Mouse (Mus musculus) embryo, embryonic 10.5 days (tissue): ENCODE results near the gene Zcchc18.
"Not testable (repeated sequence)": the region's sequence is repeated elsewhere in the genome, so short reads cannot be mapped to it uniquely, and the experiment has no call there.

Experiments
- DNase-seq: peaks from one replicate; pipeline ENCODE4 v3.0.0-alpha.2; 2015; ENCODE audit warnings: low spot score

Zcchc18 gene

GRCm38 (mm10) chrX:136992978-136993547 is at the start of gene Zcchc18:
Zcchc18 (plus strand) TSS chrX:136993155.
- DNase-seq = peak; percentile 87

- peak; percentile 79 for DNase-seq
Measured at GRCm38 (mm10) chrX:136957583-136958279, 35.2 kb upstream of the Zcchc18 start.

- DNase-seq = not testable (repeated sequence)
Measured at GRCm38 (mm10) chrX:136958300-136958699, 34.7 kb upstream of the Zcchc18 start.

GRCm38 (mm10) chrX:136959688-136960087 is 33.3 kb upstream of the Zcchc18 start:
- DNase-seq = peak; percentile 12

DNA sequence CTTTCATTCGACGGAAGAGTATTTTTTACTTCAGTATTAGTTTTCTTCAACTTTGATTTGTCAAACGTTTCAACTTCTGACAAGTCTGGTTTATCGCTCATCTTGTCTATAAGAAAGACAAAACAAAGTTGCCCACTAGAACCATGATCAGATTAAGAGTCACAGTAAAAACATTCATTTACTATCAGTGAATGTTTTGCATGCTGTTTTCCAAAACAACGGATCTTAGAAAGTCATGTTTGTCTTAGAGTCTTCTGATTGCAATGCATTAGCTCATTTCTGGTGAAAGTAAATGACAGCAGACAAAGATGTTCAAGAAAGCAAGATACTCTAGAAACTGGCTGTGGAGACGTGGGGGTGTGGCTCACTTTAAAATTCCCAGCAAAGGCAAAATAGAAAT is 17.6 kb upstream of the Zcchc18 start, which contains the start of gene Tmsb15b2:
TSS of gene Tmsb15b2 (minus strand) at position 101 of the 400 bp plus-strand sequence.
- DNase-seq = not testable (repeated sequence)

DNA sequence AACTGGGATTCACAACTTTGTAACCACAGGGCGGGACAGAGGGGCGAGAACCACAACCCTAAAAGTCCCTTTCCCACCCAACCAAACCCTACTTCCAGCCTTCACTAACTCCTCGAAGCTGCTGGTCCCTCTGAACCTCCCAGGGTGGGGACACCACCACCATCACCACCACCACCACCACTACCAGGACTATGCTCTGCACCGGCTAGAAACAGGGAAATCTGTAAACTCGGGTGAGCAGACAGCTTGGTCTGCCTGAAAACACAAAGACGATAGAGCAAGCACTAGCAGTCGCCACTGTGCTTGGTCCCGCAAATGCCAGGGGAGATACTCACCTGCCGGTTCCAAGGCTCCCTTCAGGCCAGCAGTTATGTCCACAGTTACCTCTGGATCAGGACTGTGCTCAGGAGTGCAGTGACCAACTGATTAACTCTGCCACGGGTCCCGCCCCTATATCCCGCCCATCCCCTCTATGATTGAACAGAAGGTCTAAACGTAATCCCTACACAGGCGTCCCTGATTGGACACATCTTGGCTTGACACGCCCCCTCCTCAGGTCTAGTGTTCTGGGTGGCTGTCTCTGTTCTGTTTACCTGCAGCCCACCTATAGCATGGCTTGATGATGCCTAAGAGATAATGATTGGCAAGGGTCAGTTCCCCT is 16.4 kb upstream of the Zcchc18 start, which contains the start of the genes Tmsb15l and Tmsb15b1:
TSS of gene Tmsb15l (minus strand) at position 446 of the 661 bp plus-strand sequence.
TSS of gene Tmsb15b1 (minus strand) at position 451 of the 661 bp plus-strand sequence.
- DNase-seq = peak; percentile 88

- DNase-seq = peak; percentile 19
Measured at GRCm38 (mm10) chrX:136978616-136979015, 14.3 kb upstream of the Zcchc18 start.

DNA sequence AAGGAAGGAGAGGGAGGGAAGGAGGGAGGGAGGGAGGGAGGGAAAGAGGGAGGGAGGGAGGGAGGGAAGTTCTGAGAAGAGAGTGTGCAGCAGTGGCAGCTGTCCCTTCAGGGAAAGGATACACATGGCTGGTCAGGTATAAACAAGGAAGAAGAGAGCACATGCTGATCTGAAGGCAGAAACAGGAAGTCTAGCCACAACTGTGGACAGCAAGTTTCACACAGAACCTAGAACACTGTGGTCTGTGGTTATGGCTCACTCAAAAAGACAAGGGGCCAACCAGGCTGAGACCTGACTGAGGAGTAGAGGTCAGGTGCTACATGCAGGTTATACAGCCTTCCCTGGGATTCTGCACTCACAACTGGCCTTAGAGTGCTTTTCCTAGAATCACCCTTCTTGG is 6.9 kb upstream of the Zcchc18 start:
- no peak for DNase-seq

- DNase-seq = no peak
Measured at GRCm38 (mm10) chrX:136991274-136991673, 1.7 kb upstream of the Zcchc18 start.

- peak; percentile 43 for DNase-seq
Measured at GRCm38 (mm10) chrX:136992191-136992965, 577 bp upstream of the Zcchc18 start.

- DNase-seq = peak; percentile 36
Measured at GRCm38 (mm10) chrX:136993641-136994040, 686 bp downstream of the Zcchc18 start.

GRCm38 (mm10) chrX:136996256-136996655 is 3.3 kb downstream of the Zcchc18 start:
- DNase-seq = no peak

DNA sequence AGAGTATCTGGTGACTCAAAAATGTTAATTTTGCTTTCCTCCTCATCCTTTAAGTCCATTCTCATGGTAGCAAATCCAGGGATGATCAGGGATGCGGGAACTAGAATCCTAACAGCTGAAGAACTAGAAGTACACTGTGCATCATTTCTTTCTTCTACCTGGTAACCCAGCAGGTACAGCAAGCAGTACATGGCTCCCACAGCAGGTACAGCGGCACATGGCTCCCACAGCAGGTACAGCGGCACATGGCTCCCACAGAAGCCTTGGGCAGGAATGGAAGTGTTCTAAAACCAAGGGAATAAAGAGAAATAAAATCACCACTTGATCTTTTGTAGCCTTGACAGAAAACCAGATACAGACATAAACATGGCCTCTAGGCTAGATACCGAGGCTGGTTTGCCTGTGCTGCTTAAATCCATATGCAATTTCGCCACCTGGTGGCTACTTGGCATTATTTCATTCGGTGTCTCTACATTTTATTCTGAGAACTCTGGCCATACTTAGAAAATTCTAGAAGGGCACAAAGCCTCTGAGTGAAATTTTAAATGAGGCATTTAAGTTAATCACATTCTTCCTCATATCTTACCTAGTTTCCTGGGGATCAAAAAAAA is 22.2 kb downstream of the Zcchc18 start:
- DNase-seq = peak; percentile 72

DNA sequence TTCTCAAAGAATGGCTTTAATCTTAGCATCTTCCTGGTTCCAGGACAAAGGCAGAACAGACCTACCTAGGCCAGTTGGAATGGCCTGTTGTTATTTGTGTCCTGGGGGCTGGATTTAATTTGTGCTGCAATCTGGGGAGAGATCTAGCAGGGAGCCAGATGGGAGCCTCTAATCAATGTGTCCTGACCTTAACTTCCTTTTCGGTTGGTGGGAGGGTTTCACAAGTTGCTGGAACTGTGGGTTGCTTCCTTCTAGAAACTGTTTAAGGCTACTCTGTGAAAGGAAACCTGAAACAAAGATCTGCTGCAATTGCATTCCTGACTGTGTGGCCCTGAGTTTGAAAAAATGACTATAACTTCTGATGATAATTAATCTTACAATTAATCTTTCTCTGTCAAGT is 24.7 kb downstream of the Zcchc18 start:
- no peak for DNase-seq

- DNase-seq = peak; percentile 81
Measured at GRCm38 (mm10) chrX:137019310-137019709, 26.4 kb downstream of the Zcchc18 start.

DNA sequence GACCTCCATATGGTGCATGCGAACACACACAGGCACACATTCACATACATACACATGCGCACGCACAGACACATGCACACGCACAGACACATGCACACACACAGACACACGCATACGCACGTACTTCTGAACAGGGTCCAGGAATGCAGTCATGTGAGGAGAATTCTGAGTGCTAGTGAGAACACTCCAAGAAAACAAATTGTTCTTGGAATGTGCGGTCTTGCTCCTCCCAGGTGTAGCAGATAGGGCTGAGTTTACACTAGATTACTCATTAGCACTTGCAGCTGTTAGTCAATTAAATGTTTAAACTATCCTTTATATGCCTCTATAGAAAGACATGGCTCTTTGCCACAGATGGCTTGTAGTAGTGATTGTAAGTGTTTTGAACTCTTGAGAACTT is 38.0 kb downstream of the Zcchc18 start:
- no peak for DNase-seq

DNA sequence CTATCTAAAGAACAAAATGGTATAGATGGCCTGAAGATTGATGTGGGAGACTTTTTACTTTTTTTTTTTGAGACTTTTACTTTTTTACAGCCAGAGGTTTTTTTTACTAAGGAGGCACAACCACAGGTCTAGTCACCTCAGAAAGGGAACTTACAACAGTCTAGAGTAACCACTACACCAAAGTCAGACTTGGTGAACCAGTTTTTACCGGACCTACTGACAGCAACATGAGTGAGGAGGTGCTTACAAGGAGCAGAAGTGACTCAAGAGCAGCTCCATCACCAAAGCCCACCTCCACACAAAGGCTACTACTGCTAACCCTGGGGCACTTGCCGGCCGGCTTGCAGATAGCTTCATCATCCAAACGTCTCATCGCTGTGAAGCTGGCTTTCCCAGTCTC is 38.8 kb downstream of the Zcchc18 start:
- no peak for DNase-seq

DNA sequence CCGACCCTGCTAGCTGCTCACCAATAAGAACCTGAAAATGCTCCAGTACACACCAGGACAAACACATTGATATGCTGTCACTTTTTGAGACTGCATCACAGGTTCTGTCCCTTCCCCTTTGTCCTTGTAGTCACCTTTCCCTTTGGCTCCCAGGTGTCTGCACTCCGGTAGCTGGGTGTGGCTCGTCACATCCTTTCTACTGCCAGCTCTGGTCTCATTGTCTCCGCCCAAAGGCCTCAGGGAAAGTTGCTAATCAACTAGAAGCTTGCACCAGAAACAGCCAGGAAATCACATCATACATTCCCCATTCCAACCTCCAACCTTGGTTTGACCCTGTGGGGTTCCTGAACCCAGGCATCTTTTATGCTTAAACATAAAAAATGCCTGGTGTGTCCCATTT is 41.4 kb downstream of the Zcchc18 start:
- DNase-seq = no peak

- DNase-seq = no peak
Measured at GRCm38 (mm10) chrX:137037470-137037999, 44.6 kb downstream of the Zcchc18 start.

DNA sequence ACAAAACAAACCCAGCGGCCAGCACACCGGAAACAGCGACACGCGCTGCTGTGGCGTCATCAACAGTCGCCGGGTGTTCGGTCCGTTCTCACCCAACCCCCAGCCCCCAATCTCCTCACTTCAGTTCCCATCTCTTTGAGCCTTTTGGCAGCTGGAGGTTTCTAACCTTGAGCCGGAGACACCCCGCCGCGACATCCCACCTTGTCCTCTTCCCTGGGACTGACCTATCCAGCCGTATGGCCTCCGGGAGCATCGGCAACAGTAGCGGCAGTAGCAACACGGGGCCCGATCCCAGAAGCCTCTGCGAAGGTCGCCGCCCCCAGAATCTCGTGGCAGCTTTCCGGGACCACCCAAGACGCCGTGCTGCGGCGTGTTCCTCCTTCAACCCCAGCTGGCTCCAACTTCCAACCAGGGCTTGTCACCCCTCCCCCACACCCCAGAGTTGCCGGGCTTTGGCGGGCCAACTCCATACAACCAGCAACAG is 45.1 kb downstream of the Zcchc18 start, which contains the start of gene Slc25a53:
TSS of gene Slc25a53 (minus strand) at position 303 of the 484 bp plus-strand sequence.
- peak; percentile 89 for DNase-seq

DNA sequence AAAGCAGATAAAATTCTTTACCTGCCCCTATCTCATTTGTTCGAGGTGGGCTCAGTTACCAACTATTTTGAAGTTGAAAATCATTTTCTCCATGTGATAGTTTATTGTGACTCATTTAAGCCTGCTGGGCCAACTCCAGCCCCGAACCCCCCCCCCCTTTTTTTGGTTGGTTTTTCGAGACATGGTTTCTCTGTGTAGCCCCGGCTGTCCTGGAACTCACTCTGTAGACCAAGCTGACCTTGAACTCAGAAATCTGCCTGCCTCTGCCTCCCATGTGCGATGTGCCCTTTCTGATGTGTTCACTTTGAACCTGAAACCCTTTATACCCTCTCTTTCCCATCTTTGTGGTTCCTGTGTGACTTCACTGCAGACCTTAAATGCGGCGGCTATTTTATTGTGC is 45.5 kb downstream of the Zcchc18 start:
- peak; percentile 1 for DNase-seq
